Comparison of ENCODE assay signal across 20 mouse cellular contexts in the genomic region with DNA sequence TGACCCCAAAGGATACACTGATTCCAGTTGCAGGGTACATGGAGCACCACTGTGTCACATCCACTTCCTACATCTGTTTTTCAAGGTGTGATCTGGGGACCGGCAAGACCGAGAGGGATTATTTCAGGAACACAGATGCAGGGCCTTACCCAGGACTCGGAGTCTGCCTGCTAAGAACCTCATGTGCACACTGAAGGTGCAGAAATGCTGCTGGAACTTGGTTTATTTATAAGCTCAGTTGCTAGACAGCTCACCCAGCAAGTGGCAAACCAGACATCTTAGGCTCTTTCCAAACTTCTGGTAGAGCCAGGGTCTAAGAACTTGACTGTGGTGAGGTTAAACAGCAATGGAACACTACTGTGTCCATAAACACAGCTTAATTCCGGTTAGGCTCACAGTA.
"Had no signal": no experiment of that assay in that cellular context is flagged by ENCODE, and none has a peak within 500 bp of the region (broad histone marks: within the 10 kb centered on the region; RNA-seq: fewer than 3 reads in every experiment).

No protein-coding gene starts in this region.

- ATAC-seq: forebrain, embryonic 13.5 days; forebrain, embryonic 14.5 days; forebrain, embryonic 15.5 days; forebrain, embryonic 16.5 days; forebrain, postnatal 0 days had no signal

- DNase-seq: cerebellum, adult 8-10 months; cerebellum, adult 9-10 months; cerebellum, adult 9-11 months; cerebellum, postnatal 10 days; cerebellum, postnatal 14 days; cerebellum, postnatal 25 days; cerebellum, postnatal 36 days; embryo, embryonic 11 days; forebrain, postnatal 0 days; gastrocnemius, adult 2 months; gastrocnemius, postnatal 10 days; gastrocnemius, postnatal 14 days; gastrocnemius, postnatal 25 days; gastrocnemius, postnatal 36 days; heart, adult 11 months; heart, adult 18-20 months had no signal
